Mouse (Mus musculus) heart, adult 9 months (tissue): ENCODE results near the gene Ak7.

ENCODE experiments used
- DNase-seq, 2 experiments: peaks; one replicate each; pipeline ENCODE4 v3.0.0; 2022; ENCODE audit warnings: low spot score in 2 of 2

Ak7 gene

GRCm38 (mm10) chr12:105786113-105786512 lies 80.3 kb downstream of the Ak7 start:
- DNase-seq, result no peak

DNA sequence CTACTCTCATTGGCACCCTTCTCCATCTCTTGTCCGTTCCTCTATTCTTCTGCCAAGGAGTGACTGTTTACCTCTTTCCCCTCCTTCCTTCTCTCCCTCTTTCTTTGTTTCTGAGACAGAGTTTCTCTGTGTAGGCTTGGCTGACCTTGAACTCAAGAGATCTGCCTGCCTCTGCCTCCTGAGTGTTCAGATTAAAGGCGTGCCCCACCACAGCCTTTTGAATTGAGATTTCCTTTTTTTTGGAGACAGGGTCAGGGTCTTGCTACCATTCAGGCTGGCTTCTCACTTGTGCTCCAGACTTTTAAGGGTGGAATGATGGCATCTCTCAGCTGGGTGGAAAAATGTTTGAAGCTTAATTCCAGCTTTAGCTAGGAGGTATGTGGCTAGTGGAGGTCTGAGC lies 81.8 kb downstream of the Ak7 start:
- DNase-seq, result no peak

GRCm38 (mm10) chr12:105789885-105790284 lies 84.1 kb downstream of the Ak7 start:
- DNase-seq, result no peak

DNA sequence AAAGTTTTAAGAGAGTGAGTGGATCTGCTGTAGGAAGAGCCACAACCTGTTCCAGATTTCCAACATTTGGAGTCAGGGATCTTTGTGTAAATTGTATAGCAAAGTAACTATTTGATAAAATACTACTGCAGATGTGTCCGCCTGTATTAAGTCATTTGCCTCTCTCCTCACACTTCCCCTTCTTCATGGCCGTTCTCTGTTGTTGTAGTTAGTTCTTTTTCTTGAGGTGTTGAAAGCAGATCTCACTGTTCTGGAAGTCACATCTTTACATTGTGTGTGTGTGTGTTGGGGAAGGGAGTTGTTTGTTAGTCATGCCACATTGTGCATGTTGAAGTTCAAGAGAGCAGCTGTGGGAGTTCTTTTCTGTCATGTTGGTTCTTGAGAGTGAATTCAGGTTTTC lies 89.1 kb downstream of the Ak7 start:
- DNase-seq, result no peak

DNA sequence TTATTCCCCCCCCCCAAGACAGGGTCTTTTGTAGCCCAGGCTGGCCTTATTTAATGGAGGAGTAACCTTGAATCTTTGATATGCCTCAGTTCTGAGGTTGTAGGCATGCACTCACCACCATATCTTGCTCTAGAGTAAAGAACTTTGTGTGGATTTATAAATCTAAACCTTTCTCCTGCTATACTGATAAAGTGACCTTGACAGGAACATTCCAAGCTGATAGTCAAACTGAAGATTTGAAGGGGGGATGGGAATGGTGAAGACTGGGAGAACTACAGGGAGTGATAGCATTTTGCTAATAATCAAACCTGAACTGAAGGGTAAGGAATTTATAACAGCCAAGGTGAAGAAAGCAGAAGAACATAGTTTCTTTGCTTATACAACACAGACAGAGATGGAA lies 92.2 kb downstream of the Ak7 start:
- no peak for DNase-seq

- DNase-seq, result no peak
These were observed 100.0 kb downstream of the Ak7 start for GRCm38 (mm10) chr12:105805790-105806189.

DNA sequence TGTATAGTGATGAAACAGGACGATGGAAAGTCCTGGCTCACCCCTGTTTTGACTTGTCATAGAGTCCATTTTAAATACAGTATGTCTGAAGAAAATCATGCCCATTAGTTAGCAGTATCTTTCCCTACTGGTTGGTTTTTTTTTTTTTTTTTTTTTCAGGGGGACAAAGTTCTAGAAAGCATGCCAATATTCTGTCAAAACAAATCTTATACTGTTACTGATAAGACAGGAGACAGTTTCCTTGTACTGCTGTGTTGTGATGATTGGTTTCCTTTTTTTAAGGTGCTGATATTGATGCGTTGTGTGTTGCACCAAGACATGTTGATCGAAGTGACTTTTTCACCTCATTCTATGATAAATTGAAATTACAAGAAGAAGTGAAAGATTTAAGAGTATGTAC lies 100.4 kb downstream of the Ak7 start:
- DNase-seq, result no peak

- no peak for DNase-seq
These were observed 101.6 kb downstream of the Ak7 start for GRCm38 (mm10) chr12:105807416-105807815.

GRCm38 (mm10) chr12:105808945-105809344 lies 103.2 kb downstream of the Ak7 start:
- DNase-seq, result no peak

DNA sequence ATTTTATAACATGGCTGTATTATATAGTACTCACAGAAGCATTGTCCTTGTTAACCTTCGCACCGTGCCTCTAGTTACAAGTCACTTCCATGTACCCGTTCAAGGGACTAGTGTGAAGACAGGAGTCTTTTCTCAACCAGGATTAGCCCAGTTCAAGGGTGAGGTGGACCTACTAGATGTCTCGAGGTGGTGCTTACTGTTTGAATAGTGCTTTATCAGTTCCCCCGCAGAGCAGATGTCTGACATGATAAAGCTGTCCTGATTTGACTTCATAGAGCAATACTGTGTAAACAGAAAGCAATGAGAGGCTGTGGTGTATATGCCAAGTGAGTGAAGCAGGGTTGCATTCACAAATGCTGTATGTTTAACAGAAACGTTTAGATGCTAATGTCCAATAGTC lies 104.8 kb downstream of the Ak7 start:
- no peak for DNase-seq

- DNase-seq, result no peak
These were observed 108.2 kb downstream of the Ak7 start for GRCm38 (mm10) chr12:105813957-105814356.

DNA sequence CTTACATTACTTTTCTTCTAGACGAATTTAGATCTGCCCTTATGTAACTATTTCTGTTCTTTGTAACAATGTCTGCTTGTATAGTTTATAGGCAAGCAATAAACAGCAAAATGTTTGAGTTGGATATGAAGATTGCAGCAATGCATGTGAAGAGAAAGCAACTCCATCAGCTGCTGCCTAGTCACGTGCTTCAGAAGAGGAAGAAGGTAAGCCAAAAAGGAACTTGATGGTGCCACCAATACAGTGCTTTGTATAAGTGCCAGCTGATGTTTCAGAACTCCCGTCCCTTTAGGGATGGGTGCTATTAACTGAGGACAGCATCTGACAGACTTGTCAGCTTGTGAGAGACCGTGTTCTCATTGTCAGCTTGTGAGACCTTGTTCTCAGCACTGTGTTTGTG lies 117.7 kb downstream of the Ak7 start:
- DNase-seq, result no peak

GRCm38 (mm10) chr12:105824743-105825142 lies 119.0 kb downstream of the Ak7 start:
- no peak for DNase-seq

GRCm38 (mm10) chr12:105825266-105825665 lies 119.5 kb downstream of the Ak7 start:
- DNase-seq, result no peak
